Mouse (Mus musculus) midbrain, embryonic 16.5 days (tissue): ENCODE data around the gene Ddah1. TPM values are rescaled to one million over a fixed set of nuclear protein-coding genes. Genes with fewer than 3 reads are reported as not detected.

Experiments
- ATAC-seq: fragments of 200-750 bp; cut with Nextera tagmentation; 2 replicates; pipeline ENCODE4 v1.8.0; 2017; ENCODE audit warnings: moderate TSS enrichment
- H3K27ac ChIP-seq: fragments of 300-500 bp; sonication (generic); 2 replicates; pipeline ENCODE4 v1.5.1; 2014; ENCODE audit warnings: mild to moderate bottlenecking, low read length, mixed read lengths
- H3K27me3 ChIP-seq: fragments of 300-500 bp; sonication (generic); 2 replicates; pipeline ENCODE4 v1.6.1; 2014; ENCODE audit warnings: low read depth, low read length, mixed read lengths; ENCODE audit not compliant: control insufficient read depth, insufficient read depth
- H3K36me3 ChIP-seq: fragments of 300-500 bp; sonication (generic); 2 replicates; pipeline ENCODE4 v1.6.1; 2014; ENCODE audit warnings: mild to moderate bottlenecking, low read length, moderate library complexity, mixed read lengths; ENCODE audit not compliant: control insufficient read depth, insufficient read depth
- H3K4me1 ChIP-seq: fragments of 300-500 bp; sonication (generic); 2 replicates; pipeline ENCODE4 v1.6.1; 2014; ENCODE audit warnings: mild to moderate bottlenecking, low read length, mixed read lengths; ENCODE audit not compliant: control insufficient read depth, insufficient read depth
- H3K4me2 ChIP-seq: fragments of 300-500 bp; sonication (generic); 2 replicates; pipeline ENCODE4 v1.6.1; 2014; ENCODE audit warnings: mild to moderate bottlenecking, low read length, mixed read lengths
- H3K4me3 ChIP-seq: fragments of 300-500 bp; sonication (generic); 2 replicates; pipeline ENCODE4 v1.5.1; 2014; ENCODE audit warnings: low read depth, mild to moderate bottlenecking, low read length, moderate library complexity, mixed read lengths
- H3K9ac ChIP-seq: fragments of 300-500 bp; sonication (generic); 2 replicates; pipeline ENCODE4 v1.6.1; 2014; ENCODE audit warnings: low read depth, low read length, mixed read lengths
- H3K9me3 ChIP-seq: fragments of 300-500 bp; sonication (generic); replicated peaks from 2 replicates; pipeline ENCODE4 v1.6.1; 2014; ENCODE audit warnings: mild to moderate bottlenecking, low read length, mixed read lengths; ENCODE audit not compliant: control insufficient read depth, poor library complexity, severe bottlenecking
- WGBS: fragments of 180-500 bp; shearing (Covaris S2); extraction: QIAGEN DNeasy Blood & Tissue Kit; methylation state at CpG from one replicate; pipeline ENCODE4 v1.1.7; 2014; 5-methylcytosine and 5-hydroxymethylcytosine counted together
- polyA plus RNA-seq: library from polyadenylated mRNA; unstranded; fragments of >200 nt; fragmentation: Nextera tagmentation; extraction: Ambion mirVana; gene quantifications from 2 replicates; pipeline ENCODE4 v1.2.1, GENCODE M21; 2015

Gene Ddah1
- polyA plus RNA-seq, 1 experiment from 2014 or later, result 166 TPM

GRCm38 (mm10) chr3:145760547-145760946 lies 2.1 kb downstream of the Ddah1 start:
- Histone ChIP-seq H3K4me3 (peak overlapping the region; percentile 15; the same call in 1 of the 2 replicates), H3K9me3 (no peaks in the 10 kb centered on the region), H3K4me1 (peaks cover 22% of the 10 kb centered on the region), H3K36me3 (no peaks in the 10 kb centered on the region), H3K9ac (no peak overlapping the region), H3K4me2 (peak overlapping the region; percentile 95), H3K27me3 (no peaks in the 10 kb centered on the region), H3K27ac (no peak overlapping the region)
- ATAC-seq, result no peak
- WGBS, result 93% methylated on average over 3 of the region's 3 CpGs

- no peak overlapping the region for H3K4me2 ChIP-seq
- 71% methylated on average over 3 of the region's 3 CpGs for WGBS
- no peaks in the 10 kb centered on the region for H3K27me3 ChIP-seq
- H3K36me3 ChIP-seq, result no peaks in the 10 kb centered on the region
- no peak for ATAC-seq
- H3K9me3 ChIP-seq, result no peaks in the 10 kb centered on the region
- no peak overlapping the region for H3K9ac ChIP-seq
- no peak overlapping the region for H3K27ac ChIP-seq
- H3K4me1 ChIP-seq, result peaks cover 22% of the 10 kb centered on the region
- H3K4me3 ChIP-seq, result no peak overlapping the region
These were observed 3.2 kb downstream of the Ddah1 start for GRCm38 (mm10) chr3:145761501-145762170.

- no peaks in the 10 kb centered on the region for H3K27me3 ChIP-seq
- H3K4me3 ChIP-seq, result no peak overlapping the region
- peaks cover 17% of the 10 kb centered on the region for H3K4me1 ChIP-seq
- H3K9ac ChIP-seq, result no peak overlapping the region
- H3K9me3 ChIP-seq, result no peaks in the 10 kb centered on the region
- WGBS, result 90% methylated on average over 4 of the region's 4 CpGs
- H3K27ac ChIP-seq, result no peak overlapping the region
- no peak for ATAC-seq
- no peaks in the 10 kb centered on the region for H3K36me3 ChIP-seq
- no peak overlapping the region for H3K4me2 ChIP-seq
These were observed 4.6 kb downstream of the Ddah1 start for GRCm38 (mm10) chr3:145762957-145763641.

GRCm38 (mm10) chr3:145763642-145763972 lies 5.1 kb downstream of the Ddah1 start:
- Histone ChIP-seq H3K4me1 (peaks cover 15% of the 10 kb centered on the region), H3K4me3 (no peak overlapping the region), H3K4me2 (no peak overlapping the region), H3K9ac (no peak overlapping the region), H3K27ac (no peak overlapping the region), H3K9me3 (no peaks in the 10 kb centered on the region), H3K36me3 (no peaks in the 10 kb centered on the region), H3K27me3 (no peaks in the 10 kb centered on the region)
- WGBS, result 96% methylated on average over 3 of the region's 3 CpGs
- ATAC-seq, result no peak

GRCm38 (mm10) chr3:145764416-145764815 lies 5.9 kb downstream of the Ddah1 start:
- Histone ChIP-seq H3K4me1 (peaks cover 15% of the 10 kb centered on the region), H3K9me3 (no peaks in the 10 kb centered on the region), H3K4me2 (no peak overlapping the region), H3K27ac (no peak overlapping the region), H3K9ac (no peak overlapping the region), H3K4me3 (no peak overlapping the region), H3K27me3 (no peaks in the 10 kb centered on the region), H3K36me3 (no peaks in the 10 kb centered on the region)
- 85% methylated on average over 2 of the region's 2 CpGs for WGBS
- no peak for ATAC-seq

GRCm38 (mm10) chr3:145768439-145768838 lies 10.0 kb downstream of the Ddah1 start:
- WGBS, result 93% methylated on average over 4 of the region's 4 CpGs
- Histone ChIP-seq H3K4me1 (no peaks in the 10 kb centered on the region), H3K9ac (no peak overlapping the region), H3K4me2 (no peak overlapping the region), H3K27me3 (no peaks in the 10 kb centered on the region), H3K4me3 (no peak overlapping the region), H3K36me3 (no peaks in the 10 kb centered on the region), H3K9me3 (no peaks in the 10 kb centered on the region), H3K27ac (no peak overlapping the region)
- no peak for ATAC-seq

- Histone ChIP-seq H3K4me3 (no peak overlapping the region), H3K4me2 (no peak overlapping the region), H3K9me3 (no peaks in the 10 kb centered on the region), H3K9ac (no peak overlapping the region), H3K4me1 (no peaks in the 10 kb centered on the region), H3K27ac (no peak overlapping the region), H3K27me3 (no peaks in the 10 kb centered on the region), H3K36me3 (no peaks in the 10 kb centered on the region)
- WGBS, result 91% methylated on average over 9 of the region's 9 CpGs
- ATAC-seq, result no peak
These were observed 14.9 kb downstream of the Ddah1 start for GRCm38 (mm10) chr3:145773384-145773783.

- H3K4me2 ChIP-seq, result no peak overlapping the region
- H3K4me1 ChIP-seq, result no peaks in the 10 kb centered on the region
- no peaks in the 10 kb centered on the region for H3K27me3 ChIP-seq
- H3K9me3 ChIP-seq, result no peaks in the 10 kb centered on the region
- ATAC-seq, result no peak
- no peak overlapping the region for H3K9ac ChIP-seq
- H3K36me3 ChIP-seq, result no peaks in the 10 kb centered on the region
- 94% methylated on average over 7 of the region's 7 CpGs for WGBS
- no peak overlapping the region for H3K4me3 ChIP-seq
- H3K27ac ChIP-seq, result no peak overlapping the region
These were observed 15.9 kb downstream of the Ddah1 start for GRCm38 (mm10) chr3:145774336-145774735.

- H3K9ac ChIP-seq, result no peak overlapping the region
- no peak overlapping the region for H3K4me3 ChIP-seq
- H3K36me3 ChIP-seq, result no peaks in the 10 kb centered on the region
- H3K27ac ChIP-seq, result no peak overlapping the region
- no peaks in the 10 kb centered on the region for H3K27me3 ChIP-seq
- no peaks in the 10 kb centered on the region for H3K4me1 ChIP-seq
- WGBS, result 44% methylated on average over 5 of the region's 5 CpGs
- H3K9me3 ChIP-seq, result no peaks in the 10 kb centered on the region
- ATAC-seq, result no peak
- H3K4me2 ChIP-seq, result no peak overlapping the region
These were observed 16.8 kb downstream of the Ddah1 start for GRCm38 (mm10) chr3:145775236-145775635.
